Mouse (Mus musculus): ENCODE measurements at regions not wholly inside any gene's neighbourhood (a gene's known extent, or its start where the extent isn't known, plus 50 kb on each side); places are given as distances from the start of the nearest gene placed in this dataset.
A peak's percentile ranks its signal among the peaks of the same experiment; 100 is the strongest.

DNA sequence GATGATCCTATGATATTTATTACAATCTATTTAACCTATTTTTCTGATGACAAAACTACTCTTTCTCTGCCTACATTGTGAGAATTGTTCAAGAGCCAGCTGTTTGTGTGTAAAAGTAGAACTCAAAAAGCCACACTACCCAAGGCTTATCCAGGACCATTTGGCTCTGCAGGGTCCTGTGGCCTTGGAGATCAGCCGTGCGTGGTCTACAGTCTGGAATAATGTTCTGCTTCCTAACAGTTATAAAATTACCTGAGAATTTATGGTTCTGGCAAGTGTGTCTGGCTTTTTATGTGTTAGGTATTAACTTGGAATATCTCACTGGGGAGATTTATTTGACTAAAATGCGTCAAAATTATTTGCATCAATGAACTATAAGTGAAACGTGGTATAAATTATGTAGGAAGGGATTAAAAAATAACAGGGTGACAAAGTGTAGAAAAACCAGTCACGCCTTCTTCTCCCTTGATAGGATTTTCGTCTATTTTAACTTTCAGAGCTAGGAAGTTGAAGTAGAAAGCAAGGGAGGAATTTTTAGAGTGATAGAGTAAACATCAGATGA is 1789.0 kb upstream of the Gm7489 start:
- Histone ChIP-seq H3K9ac (replicated peaks; ENCODE audit: low read depth, low read length) (no peak overlapping the region), H3K4me1 (ENCODE audit: control insufficient read depth, insufficient read depth) (no peaks in the 10 kb centered on the region), H3K27ac (ENCODE audit: low read depth) (no peak overlapping the region), H3K36me3 (replicated peaks; ENCODE audit: control insufficient read depth, insufficient read depth, low read length) (no peaks in the 10 kb centered on the region), H3K27me3 (ENCODE audit: control insufficient read depth, insufficient read depth, low read length) (no peaks in the 10 kb centered on the region), H3K9me3 (replicated peaks; ENCODE audit: control insufficient read depth, low read length) (no peaks in the 10 kb centered on the region), H3K4me2 (ENCODE audit: low read depth, low read length) (no peak overlapping the region), H3K4me3 (ENCODE audit: low read depth, low read length) (no peak overlapping the region)
- ATAC-seq (ENCODE audit: insufficient read depth, low read depth) (no peak), DNase-seq (ENCODE audit: low spot score) (no peak)
- TF ChIP-seq EP300 (IDR thresholded peaks at IDR 0.05; ENCODE audit: low read depth): no peak
- TF ChIP-seq CTCF (IDR thresholded peaks at IDR 0.05; ENCODE audit: low read depth): no peak
- 65% methylated on average over 6 of the region's 6 CpGs for WGBS

DNA sequence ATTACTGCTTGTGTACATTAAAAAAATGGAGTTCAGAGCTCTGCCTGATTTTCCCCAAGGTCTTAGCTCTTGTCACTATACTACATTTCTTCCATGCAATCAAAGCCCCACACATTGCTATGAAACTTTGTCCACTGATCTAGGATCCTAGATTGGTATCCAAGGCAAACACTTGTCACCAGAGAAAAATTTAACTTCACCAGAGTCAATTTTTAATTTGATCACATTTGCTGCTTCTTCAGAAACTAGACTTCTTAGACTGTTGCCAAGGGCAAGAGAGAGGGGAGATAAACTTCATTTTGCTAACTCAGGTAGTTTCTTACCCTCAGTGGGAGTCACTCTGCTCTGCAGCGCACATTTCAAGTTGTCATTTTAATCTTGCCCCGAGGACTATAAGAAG is 1775.9 kb upstream of the Gm7489 start:
- no peak for TF ChIP-seq EP300 (IDR thresholded peaks at IDR 0.05; ENCODE audit: low read depth)
- no peak for TF ChIP-seq CTCF (IDR thresholded peaks at IDR 0.05; ENCODE audit: low read depth)
- WGBS: 81% methylated on average over 2 of the region's 2 CpGs
- Histone ChIP-seq H3K4me2 (ENCODE audit: low read depth, low read length) (no peak overlapping the region), H3K36me3 (replicated peaks; ENCODE audit: control insufficient read depth, insufficient read depth, low read length) (no peaks in the 10 kb centered on the region), H3K27me3 (ENCODE audit: control insufficient read depth, insufficient read depth, low read length) (no peaks in the 10 kb centered on the region), H3K4me1 (ENCODE audit: control insufficient read depth, insufficient read depth) (no peaks in the 10 kb centered on the region), H3K9ac (replicated peaks; ENCODE audit: low read depth, low read length) (no peak overlapping the region), H3K9me3 (replicated peaks; ENCODE audit: control insufficient read depth, low read length) (no peaks in the 10 kb centered on the region), H3K27ac (ENCODE audit: low read depth) (no peak overlapping the region), H3K4me3 (ENCODE audit: low read depth, low read length) (no peak overlapping the region)
- ATAC-seq (ENCODE audit: insufficient read depth, low read depth) (no peak), DNase-seq (ENCODE audit: low spot score) (no peak)

DNA sequence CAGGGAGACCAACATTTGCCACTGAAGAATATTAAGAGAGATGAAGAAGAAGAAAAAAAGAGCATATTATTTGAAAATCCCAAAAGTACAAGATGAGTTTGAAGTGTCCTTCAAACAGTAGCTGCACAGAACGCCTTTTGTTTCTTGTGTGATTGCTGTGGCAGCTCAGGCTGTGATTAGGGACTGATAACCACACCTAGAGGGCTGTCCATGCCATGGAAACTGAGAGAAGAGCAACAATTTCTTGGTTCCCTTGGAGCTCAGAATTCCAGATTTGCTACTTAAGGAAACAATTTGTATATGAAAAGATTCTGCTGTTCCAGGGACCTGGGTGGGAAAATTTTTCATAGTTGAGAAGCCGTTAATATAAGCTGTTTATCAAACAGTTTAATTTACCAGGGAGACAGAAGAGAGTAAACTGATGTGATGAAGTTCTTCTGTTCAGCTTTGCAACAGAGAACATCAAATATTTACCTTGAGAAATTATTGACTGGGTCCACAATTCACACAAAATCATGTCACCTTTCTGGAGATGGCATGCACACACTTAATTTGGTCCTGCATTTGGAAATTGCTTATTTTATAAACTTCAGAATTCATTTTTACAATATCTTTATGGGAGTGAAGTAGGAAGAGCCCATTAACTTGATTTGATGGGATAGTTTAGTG is 1770.2 kb upstream of the Gm7489 start:
- WGBS: 60% methylated on average over 2 of the region's 2 CpGs
- Histone ChIP-seq H3K27me3 (ENCODE audit: control insufficient read depth, insufficient read depth, low read length) (no peaks in the 10 kb centered on the region), H3K36me3 (replicated peaks; ENCODE audit: control insufficient read depth, insufficient read depth, low read length) (no peaks in the 10 kb centered on the region), H3K4me2 (ENCODE audit: low read depth, low read length) (no peak overlapping the region), H3K27ac (ENCODE audit: low read depth) (no peak overlapping the region), H3K9me3 (replicated peaks; ENCODE audit: control insufficient read depth, low read length) (no peaks in the 10 kb centered on the region), H3K9ac (replicated peaks; ENCODE audit: low read depth, low read length) (no peak overlapping the region), H3K4me3 (ENCODE audit: low read depth, low read length) (no peak overlapping the region), H3K4me1 (ENCODE audit: control insufficient read depth, insufficient read depth) (no peaks in the 10 kb centered on the region)
- no peak for TF ChIP-seq CTCF (IDR thresholded peaks at IDR 0.05; ENCODE audit: low read depth)
- no peak for TF ChIP-seq EP300 (IDR thresholded peaks at IDR 0.05; ENCODE audit: low read depth)
- ATAC-seq (ENCODE audit: insufficient read depth, low read depth) (no peak), DNase-seq (ENCODE audit: low spot score) (no peak)

DNA sequence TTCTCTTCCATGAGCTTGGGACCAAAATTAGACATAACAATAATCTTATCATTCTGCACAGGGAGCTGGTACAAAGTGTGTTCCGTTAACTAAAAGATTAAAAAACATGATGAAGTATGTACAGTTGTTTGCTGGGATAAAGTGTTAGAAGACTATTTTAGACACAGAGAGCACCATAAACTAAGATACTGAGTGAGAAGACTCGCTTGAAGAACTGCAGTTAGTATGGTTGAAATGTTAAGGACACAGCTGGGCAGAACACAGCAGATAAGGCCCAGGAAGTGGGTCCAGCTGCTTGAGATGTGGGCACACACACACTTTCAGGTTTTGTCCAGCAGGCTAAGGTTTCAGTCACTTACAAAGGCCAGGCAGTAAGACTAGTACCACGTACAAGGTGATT is 1748.0 kb upstream of the Gm7489 start:
- 58% methylated on average over 3 of the region's 3 CpGs for WGBS
- Histone ChIP-seq H3K27ac (ENCODE audit: low read depth) (no peak overlapping the region), H3K4me2 (ENCODE audit: low read depth, low read length) (no peak overlapping the region), H3K9me3 (replicated peaks; ENCODE audit: control insufficient read depth, low read length) (no peaks in the 10 kb centered on the region), H3K36me3 (replicated peaks; ENCODE audit: control insufficient read depth, insufficient read depth, low read length) (no peaks in the 10 kb centered on the region), H3K27me3 (ENCODE audit: control insufficient read depth, insufficient read depth, low read length) (no peaks in the 10 kb centered on the region), H3K4me1 (ENCODE audit: control insufficient read depth, insufficient read depth) (no peaks in the 10 kb centered on the region), H3K9ac (replicated peaks; ENCODE audit: low read depth, low read length) (no peak overlapping the region), H3K4me3 (ENCODE audit: low read depth, low read length) (no peak overlapping the region)
- DNase-seq (ENCODE audit: low spot score) (no peak), ATAC-seq (ENCODE audit: insufficient read depth, low read depth) (no peak)
- TF ChIP-seq CTCF (IDR thresholded peaks at IDR 0.05; ENCODE audit: low read depth) (no peak), EP300 (IDR thresholded peaks at IDR 0.05; ENCODE audit: low read depth) (no peak)

DNA sequence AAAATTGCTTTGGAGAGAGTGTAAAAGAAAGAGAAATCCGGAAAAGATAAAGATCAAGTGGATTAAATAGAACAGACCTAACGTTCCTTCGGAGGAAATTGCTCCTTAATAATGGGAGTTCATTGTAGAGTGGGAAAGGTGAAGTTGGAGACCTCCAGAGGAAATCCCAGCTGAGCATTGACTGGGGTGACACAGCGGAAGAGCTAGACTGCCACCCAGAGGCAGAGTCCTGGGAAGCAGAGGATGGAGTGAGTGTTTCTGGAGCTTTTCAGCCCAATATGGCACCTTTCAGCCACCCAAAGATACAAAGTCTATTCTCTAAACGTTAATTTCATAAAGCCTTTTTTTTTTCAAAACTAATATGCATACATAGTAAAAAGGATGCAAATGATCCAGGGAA is 1731.3 kb upstream of the Gm7489 start:
- Histone ChIP-seq H3K36me3 (replicated peaks; ENCODE audit: control insufficient read depth, insufficient read depth, low read length) (no peaks in the 10 kb centered on the region), H3K4me1 (ENCODE audit: control insufficient read depth, insufficient read depth) (no peaks in the 10 kb centered on the region), H3K27me3 (ENCODE audit: control insufficient read depth, insufficient read depth, low read length) (no peaks in the 10 kb centered on the region), H3K4me2 (ENCODE audit: low read depth, low read length) (no peak overlapping the region), H3K9me3 (replicated peaks; ENCODE audit: control insufficient read depth, low read length) (no peaks in the 10 kb centered on the region), H3K9ac (replicated peaks; ENCODE audit: low read depth, low read length) (no peak overlapping the region), H3K4me3 (ENCODE audit: low read depth, low read length) (no peak overlapping the region), H3K27ac (ENCODE audit: low read depth) (no peak overlapping the region)
- TF ChIP-seq EP300 (IDR thresholded peaks at IDR 0.05; ENCODE audit: low read depth) (no peak), CTCF (IDR thresholded peaks at IDR 0.05; ENCODE audit: low read depth) (peak; percentile 54)
- 19% methylated on average over 5 of the region's 5 CpGs for WGBS
- ATAC-seq (ENCODE audit: insufficient read depth, low read depth) (no peak), DNase-seq (ENCODE audit: low spot score) (peak; percentile 6)

DNA sequence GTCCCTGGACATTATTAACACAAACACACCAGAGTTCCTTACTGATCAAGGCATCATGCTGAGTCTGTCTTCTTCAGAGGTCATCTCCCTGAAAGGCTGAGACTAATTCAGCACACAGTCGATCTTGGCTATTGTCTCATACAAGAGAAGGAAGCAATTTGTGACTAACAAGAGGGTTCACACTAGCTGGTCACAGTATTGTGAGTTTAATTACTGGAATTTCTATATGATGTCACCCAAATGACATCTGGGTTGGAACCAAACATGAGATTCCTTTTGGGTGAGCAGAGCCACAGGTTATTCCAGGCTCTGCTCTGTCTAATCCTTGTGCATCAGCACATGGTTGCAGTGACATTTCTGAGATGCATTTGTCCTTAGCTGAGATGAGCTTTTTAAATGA is 1728.9 kb upstream of the Gm7489 start:
- H3K9me3 ChIP-seq (replicated peaks; ENCODE audit: control insufficient read depth, low read length): no peaks in the 10 kb centered on the region
- no peak overlapping the region for H3K4me3 ChIP-seq (ENCODE audit: low read depth, low read length)
- no peak overlapping the region for H3K9ac ChIP-seq (replicated peaks; ENCODE audit: low read depth, low read length)
- no peak overlapping the region for H3K27ac ChIP-seq (ENCODE audit: low read depth)
- H3K27me3 ChIP-seq (ENCODE audit: control insufficient read depth, insufficient read depth, low read length): no peaks in the 10 kb centered on the region
- H3K4me1 ChIP-seq (ENCODE audit: control insufficient read depth, insufficient read depth): no peaks in the 10 kb centered on the region
- ATAC-seq (ENCODE audit: insufficient read depth, low read depth): no peak
- TF ChIP-seq EP300 (IDR thresholded peaks at IDR 0.05; ENCODE audit: low read depth) (no peak), CTCF (IDR thresholded peaks at IDR 0.05; ENCODE audit: low read depth) (no peak)
- H3K4me2 ChIP-seq (ENCODE audit: low read depth, low read length): no peak overlapping the region
- 36% methylated on average over 1 of the region's 1 CpGs for WGBS
- no peak for DNase-seq (ENCODE audit: low spot score)
- no peaks in the 10 kb centered on the region for H3K36me3 ChIP-seq (replicated peaks; ENCODE audit: control insufficient read depth, insufficient read depth, low read length)
